Mouse (Mus musculus) cortical plate, adult 2 months (tissue): ENCODE measurements around the gene Kdm1b.

ENCODE experiments used
- CTCF ChIP-seq: fragments of 200-500 bp; IDR thresholded peaks from 2 replicates; pipeline ENCODE4 v1.5.1; 2011; ENCODE audit warnings: mild to moderate bottlenecking, control low read depth, low read length; ENCODE audit not compliant: insufficient read depth; ENCODE audit errors: extremely low read depth
- POLR2A ChIP-seq: fragments of 200-500 bp; IDR thresholded peaks from 2 replicates; pipeline ENCODE4 v1.6.1; 2011; ENCODE audit warnings: mild to moderate bottlenecking, low read length, control low read depth; ENCODE audit not compliant: insufficient read depth; ENCODE audit errors: extremely low read depth

GRCm38 (mm10) chr13:47080905-47081505 is 37.7 kb downstream of the Kdm1b start:
- TF ChIP-seq CTCF (no peak), POLR2A (no peak)
